Mouse (Mus musculus): ENCODE measurements at regions not wholly inside any gene's neighbourhood (a gene's known extent, or its start where the extent isn't known, plus 50 kb on each side); places are given as distances from the start of the nearest gene placed in this dataset.

GRCm38 (mm10) chr11:39794183-39794652, 900.8 kb downstream of the Mat2b start:
- DNase-seq (ENCODE audit: low spot score in 2 of 2) = peak in 1 of 2 experiments; percentile 7

GRCm38 (mm10) chr11:39792112-39792511, 902.9 kb downstream of the Mat2b start:
- DNase-seq (ENCODE audit: low spot score in 2 of 2) = no peak

All from left cerebral cortex, adult 9 months (tissue).